Mouse (Mus musculus) MEL (cell line): ENCODE results near the gene Kifap3.

ENCODE experiments used
- BHLHE40 ChIP-seq: IDR thresholded peaks from 2 replicates; pipeline ENCODE4 v1.6.1; 2012; ENCODE audit warnings: low read depth, mild to moderate bottlenecking, inconsistent platforms, low read length, improper control_type of control experiment, borderline replicate concordance
- CHD1 ChIP-seq: IDR thresholded peaks from 2 replicates; pipeline ENCODE4 v1.6.1; 2012; ENCODE audit warnings: low read depth, mild to moderate bottlenecking, inconsistent platforms, low read length, improper control_type of control experiment
- CHD2 ChIP-seq: IDR thresholded peaks from 2 replicates; pipeline ENCODE4 v1.6.1; 2011; ENCODE audit warnings: low read length, improper control_type of control experiment
- CTCF ChIP-seq, 3 experiments: IDR thresholded peaks in 2 of 3; conservative IDR thresholded peaks in 1 of 3; 2 replicates each; pipeline ENCODE4 v1.5.1; 2011 to 2012; ENCODE audit warnings: low read length in 3 of 3, low read depth in 2 of 3, mild to moderate bottlenecking in 2 of 3, improper control_type of control experiment in 1 of 3, inconsistent platforms in 1 of 3, mixed read lengths in 1 of 3, moderate library complexity in 1 of 3; ENCODE audit not compliant: control insufficient read depth in 1 of 3, insufficient read depth in 1 of 3, poor library complexity in 1 of 3, severe bottlenecking in 1 of 3
- ELF1 ChIP-seq: IDR thresholded peaks from 2 replicates; pipeline ENCODE4 v1.6.1; 2014; ENCODE audit warnings: low read depth, mild to moderate bottlenecking, inconsistent platforms, low read length, improper control_type of control experiment, moderate library complexity
- EP300 ChIP-seq, 2 experiments: IDR thresholded peaks; 2 replicates each; pipeline ENCODE4 v1.6.1; 2011; ENCODE audit warnings: improper control_type of control experiment in 2 of 2, low read length in 2 of 2, low read depth in 1 of 2, mild to moderate bottlenecking in 1 of 2
- GATA1 ChIP-seq: IDR thresholded peaks from 2 replicates; pipeline ENCODE4 v1.6.1; 2011; ENCODE audit warnings: low read depth, low read length, improper control_type of control experiment
- HCFC1 ChIP-seq: IDR thresholded peaks from 2 replicates; pipeline ENCODE4 v1.6.1; 2012; ENCODE audit warnings: low read depth, mild to moderate bottlenecking, inconsistent platforms, low read length, improper control_type of control experiment, moderate library complexity
- JUND ChIP-seq: IDR thresholded peaks from 2 replicates; pipeline ENCODE4 v1.6.1; 2011; ENCODE audit warnings: low read depth, mild to moderate bottlenecking, improper control_type of control experiment, low read length
- MXI1 ChIP-seq: IDR thresholded peaks from 2 replicates; pipeline ENCODE4 v1.6.1; 2011; ENCODE audit warnings: mild to moderate bottlenecking, low read depth, low read length, improper control_type of control experiment
- MYC ChIP-seq: IDR thresholded peaks from 2 replicates; pipeline ENCODE4 v1.6.1; 2011; ENCODE audit warnings: low read depth, mild to moderate bottlenecking, low read length, improper control_type of control experiment, moderate library complexity
- POLR2A ChIP-seq, 2 experiments: IDR thresholded peaks; 2 replicates each; pipeline ENCODE4 v1.6.1; 2011 to 2012; ENCODE audit warnings: low read length in 2 of 2, mild to moderate bottlenecking in 2 of 2, control low read depth in 1 of 2, improper control_type of control experiment in 1 of 2, low read depth in 1 of 2, moderate library complexity in 1 of 2; ENCODE audit not compliant: control insufficient read depth in 1 of 2, insufficient read depth in 1 of 2, poor library complexity in 1 of 2
- ZC3H11A ChIP-seq: IDR thresholded peaks from 2 replicates; pipeline ENCODE4 v1.6.1; 2012; ENCODE audit warnings: low read depth, mild to moderate bottlenecking, inconsistent platforms, low read length, improper control_type of control experiment

GRCm38 (mm10) chr1:163843899-163844298 is 64.5 kb downstream of the Kifap3 start:
- TF ChIP-seq CTCF (IDR thresholded peaks at IDR 0.05 in 2 of 3, conservative IDR thresholded peaks at IDR 0.05 in 1 of 3; ENCODE audit: control insufficient read depth in 1 of 3, insufficient read depth in 1 of 3, low read depth in 2 of 3, low read length in 3 of 3, poor library complexity in 1 of 3, severe bottlenecking in 1 of 3) = no peak
- TF ChIP-seq ZC3H11A = no peak
- no peak for TF ChIP-seq CHD1
- TF ChIP-seq MYC = no peak
- no peak for TF ChIP-seq CHD2
- no peak for TF ChIP-seq JUND
- TF ChIP-seq MXI1 = no peak
- no peak for TF ChIP-seq EP300 (IDR thresholded peaks at IDR 0.05; ENCODE audit: low read depth in 1 of 2, low read length in 2 of 2)
- TF ChIP-seq POLR2A (IDR thresholded peaks at IDR 0.05; ENCODE audit: control insufficient read depth in 1 of 2, insufficient read depth in 1 of 2, low read depth in 1 of 2, low read length in 2 of 2, poor library complexity in 1 of 2) = no peak
- TF ChIP-seq ELF1 = no peak
- TF ChIP-seq HCFC1 = no peak
- TF ChIP-seq GATA1 = no peak
- no peak for TF ChIP-seq BHLHE40
